Mouse (Mus musculus) heart, adult 11 months (tissue): Measurements from ENCODE around the gene Uqcc3.

ENCODE experiments used
- DNase-seq: peaks from one replicate; pipeline ENCODE4 v3.0.0; 2022

Uqcc3 gene

GRCm38 (mm10) chr19:8844371-8845129 lies 36.2 kb downstream of the Uqcc3 start:
- peak; percentile 90 for DNase-seq

- DNase-seq: peak; percentile 91
Measured at GRCm38 (mm10) chr19:8842961-8843360, 37.8 kb downstream of the Uqcc3 start.

GRCm38 (mm10) chr19:8841012-8841411 lies 39.7 kb downstream of the Uqcc3 start:
- peak; percentile 93 for DNase-seq

- DNase-seq: peak; percentile 99
Measured at GRCm38 (mm10) chr19:8839908-8840791, 40.6 kb downstream of the Uqcc3 start.

- peak; percentile 92 for DNase-seq
Measured at GRCm38 (mm10) chr19:8839103-8839907, 41.4 kb downstream of the Uqcc3 start, which contains the start of gene Gng3. Gene Gng3, minus strand, starts transcription at chr19:8839194.

GRCm38 (mm10) chr19:8838041-8838730 lies 42.5 kb downstream of the Uqcc3 start:
- DNase-seq: peak; percentile 91

- DNase-seq: peak; percentile 99
Measured at GRCm38 (mm10) chr19:8837251-8837791, 43.4 kb downstream of the Uqcc3 start, which contains the start of gene Bscl2. Gene Bscl2, plus strand, starts transcription at chr19:8837467.

GRCm38 (mm10) chr19:8836327-8836726 lies 44.4 kb downstream of the Uqcc3 start:
- DNase-seq: peak; percentile 91

GRCm38 (mm10) chr19:8832971-8833370 lies 47.8 kb downstream of the Uqcc3 start:
- DNase-seq: no peak

- no peak for DNase-seq
Measured at GRCm38 (mm10) chr19:8831262-8831661, 49.5 kb downstream of the Uqcc3 start.

- no peak for DNase-seq
Measured at GRCm38 (mm10) chr19:8830664-8831063, 50.1 kb downstream of the Uqcc3 start.
